Mouse (Mus musculus): ENCODE data around the gene Dpagt1. TPM values are rescaled to one million over a fixed set of nuclear protein-coding genes. Genes with fewer than 3 reads are reported as not detected.
A peak's percentile ranks its signal among the peaks of the same experiment; 100 is the strongest.
"Not testable (repeated sequence)": the region's sequence is repeated elsewhere in the genome, so short reads cannot be mapped to it uniquely, and the experiment has no call there.

The Dpagt1 gene
- 39.7 and 54.7 TPM in 2 replicates for polyA plus RNA-seq (2011; ENCODE audit: insufficient read length, low read depth, missing spikeins)

- TF ChIP-seq CTCF (IDR thresholded peaks at IDR 0.05; ENCODE audit: borderline replicate concordance, insufficient read depth, low read length) (no peak), POLR2A (IDR thresholded peaks at IDR 0.05; ENCODE audit: low read depth, low read length) (no peak)
- H3K4me3 ChIP-seq (ENCODE audit: insufficient read depth, low read length): peak within 1 kb of the TSS; percentile 80
- peak within 1 kb of the TSS; percentile 80 for H3K27ac ChIP-seq (ENCODE audit: insufficient read depth, low read length)
- H3K4me1 ChIP-seq (ENCODE audit: control insufficient read depth, insufficient read depth, low read length): no peaks in the 10 kb centered on the region
These were observed at the start of gene Dpagt1 for GRCm38 (mm10) chr9:44325768-44326370. Gene Dpagt1 (plus strand): TSS chr9:44326019.

DNA sequence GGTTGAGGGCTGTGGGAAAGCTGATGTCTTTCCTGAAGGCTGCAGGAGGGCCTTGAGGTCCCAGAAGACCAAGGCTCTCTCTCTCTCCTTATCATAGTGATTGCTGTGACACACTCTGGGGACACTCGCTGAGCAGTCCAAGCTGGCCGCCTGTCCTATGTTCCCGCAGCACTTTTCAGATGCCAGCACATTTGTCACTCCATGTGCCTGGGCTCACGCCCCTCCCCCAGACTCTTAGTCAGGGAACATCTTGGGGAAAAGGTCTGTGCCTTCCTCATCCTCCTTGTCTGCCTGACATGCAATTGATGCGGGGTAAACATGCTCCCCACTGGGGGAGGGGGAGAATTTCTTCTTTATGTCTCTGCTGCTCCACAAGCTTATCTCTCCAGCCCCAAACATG, 42.6 kb upstream of the Dpagt1 start:
- no peak for TF ChIP-seq CTCF (IDR thresholded peaks at IDR 0.05; ENCODE audit: borderline replicate concordance, insufficient read depth, low read length)
- TF ChIP-seq POLR2A (IDR thresholded peaks at IDR 0.05; ENCODE audit: low read depth, low read length): no peak
- Histone ChIP-seq H3K27ac (ENCODE audit: insufficient read depth, low read length) (no peak overlapping the region), H3K4me3 (ENCODE audit: insufficient read depth, low read length) (no peak overlapping the region), H3K4me1 (ENCODE audit: control insufficient read depth, insufficient read depth, low read length) (no peaks in the 10 kb centered on the region)

DNA sequence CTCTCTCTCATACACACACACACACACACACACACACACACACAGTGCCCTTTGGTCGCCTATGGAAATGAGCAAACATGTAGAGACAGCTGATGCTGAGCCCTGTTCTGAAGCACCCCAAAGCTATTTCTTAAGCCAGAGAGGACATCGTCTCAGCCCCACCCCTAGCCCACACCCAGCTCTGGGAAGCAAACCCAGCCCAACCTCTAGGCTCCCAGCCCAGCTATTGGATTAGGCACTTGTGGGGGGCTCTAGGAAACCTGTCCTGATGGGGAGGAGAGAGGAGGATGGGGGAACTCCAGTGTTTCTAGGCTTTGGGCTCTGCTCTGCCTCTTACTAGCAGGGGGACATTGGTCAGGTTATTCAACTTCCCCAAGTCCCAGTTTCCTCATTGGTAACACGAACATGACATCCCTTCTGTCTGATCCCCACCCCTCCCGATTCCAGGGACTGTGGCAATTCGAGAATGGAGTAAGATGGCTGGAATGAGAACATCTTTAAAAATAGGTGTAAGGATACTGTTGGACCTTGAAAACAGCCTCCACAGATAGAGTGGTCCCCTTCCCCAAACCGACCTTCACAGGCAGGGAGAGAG, 39.5 kb upstream of the Dpagt1 start:
- Histone ChIP-seq H3K4me3 (ENCODE audit: insufficient read depth, low read length) (no peak overlapping the region), H3K27ac (ENCODE audit: insufficient read depth, low read length) (no peak overlapping the region), H3K4me1 (ENCODE audit: control insufficient read depth, insufficient read depth, low read length) (no peaks in the 10 kb centered on the region)
- TF ChIP-seq POLR2A (IDR thresholded peaks at IDR 0.05; ENCODE audit: low read depth, low read length) (no peak), CTCF (IDR thresholded peaks at IDR 0.05; ENCODE audit: borderline replicate concordance, insufficient read depth, low read length) (no peak)

- no peak overlapping the region for H3K4me3 ChIP-seq (ENCODE audit: insufficient read depth, low read length)
- no peak overlapping the region for H3K27ac ChIP-seq (ENCODE audit: insufficient read depth, low read length)
- no peaks in the 10 kb centered on the region for H3K4me1 ChIP-seq (ENCODE audit: control insufficient read depth, insufficient read depth, low read length)
- TF ChIP-seq POLR2A (IDR thresholded peaks at IDR 0.05; ENCODE audit: low read depth, low read length) (no peak), CTCF (IDR thresholded peaks at IDR 0.05; ENCODE audit: borderline replicate concordance, insufficient read depth, low read length) (no peak)
These were observed 38.8 kb upstream of the Dpagt1 start for GRCm38 (mm10) chr9:44287003-44287400.

GRCm38 (mm10) chr9:44287401-44288075, 38.3 kb upstream of the Dpagt1 start:
- Histone ChIP-seq H3K4me3 (ENCODE audit: insufficient read depth, low read length) (peak overlapping the region; percentile 13), H3K4me1 (ENCODE audit: control insufficient read depth, insufficient read depth, low read length) (no peaks in the 10 kb centered on the region), H3K27ac (ENCODE audit: insufficient read depth, low read length) (no peak overlapping the region)
- TF ChIP-seq POLR2A (IDR thresholded peaks at IDR 0.05; ENCODE audit: low read depth, low read length) (no peak), CTCF (IDR thresholded peaks at IDR 0.05; ENCODE audit: borderline replicate concordance, insufficient read depth, low read length) (no peak)

DNA sequence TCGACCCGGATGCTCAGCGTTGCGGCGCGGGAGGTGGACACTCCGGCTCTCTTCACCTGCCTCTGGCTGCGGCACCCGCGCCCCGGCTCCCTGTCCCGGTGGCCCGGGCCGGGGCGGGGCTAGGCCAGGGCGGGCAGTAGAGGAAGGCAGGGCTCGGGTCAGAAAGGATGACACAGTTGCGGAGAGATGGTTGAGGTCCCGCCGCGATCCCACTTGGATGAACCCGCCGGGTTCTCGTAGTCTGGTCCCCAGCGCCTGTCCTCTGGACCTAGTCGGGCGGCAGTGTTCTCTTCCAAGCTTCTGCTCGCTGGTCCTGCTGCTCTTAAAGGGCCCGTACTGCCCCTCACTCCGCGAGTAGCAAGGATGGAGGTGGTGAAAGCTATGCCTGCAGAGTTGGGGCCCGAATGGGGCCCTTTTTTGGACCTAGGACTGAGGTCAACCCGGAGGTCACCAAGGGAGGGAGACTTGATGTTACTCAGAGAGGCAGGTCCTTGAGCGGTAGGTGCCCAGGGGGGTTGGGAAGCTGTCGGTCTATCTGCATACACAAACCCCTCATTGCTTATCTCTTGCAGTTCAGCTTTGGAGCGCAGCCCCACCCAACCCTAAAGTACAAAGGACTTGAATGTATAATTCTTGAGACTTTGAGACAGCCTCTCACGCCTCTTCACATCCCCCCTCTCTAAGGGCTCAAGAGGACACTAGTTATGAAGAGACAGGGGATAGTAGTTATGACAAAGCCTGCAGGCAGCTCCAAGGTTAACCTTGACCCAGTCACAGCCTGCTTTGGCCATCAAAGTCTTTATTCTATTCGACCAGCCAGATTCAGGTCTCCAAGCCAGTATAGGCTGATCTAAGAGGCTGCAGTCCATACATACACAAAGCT, 37.5 kb upstream of the Dpagt1 start, which contains the start of gene Abcg4:
Gene Abcg4 (minus strand): TSS at position 540 of the 883 bp plus-strand sequence.
- no peak within 1 kb of the TSS for H3K27ac ChIP-seq (ENCODE audit: insufficient read depth, low read length)
- H3K4me3 ChIP-seq (ENCODE audit: insufficient read depth, low read length): peak within 1 kb of the TSS; percentile 13
- no peak for TF ChIP-seq POLR2A (IDR thresholded peaks at IDR 0.05; ENCODE audit: low read depth, low read length)
- TF ChIP-seq CTCF (IDR thresholded peaks at IDR 0.05; ENCODE audit: borderline replicate concordance, insufficient read depth, low read length): no peak
- no peaks in the 10 kb centered on the region for H3K4me1 ChIP-seq (ENCODE audit: control insufficient read depth, insufficient read depth, low read length)

GRCm38 (mm10) chr9:44288959-44289291, 36.9 kb upstream of the Dpagt1 start:
- H3K4me3 ChIP-seq (ENCODE audit: insufficient read depth, low read length): no peak overlapping the region

GRCm38 (mm10) chr9:44292490-44292889, 33.3 kb upstream of the Dpagt1 start:
- Histone ChIP-seq H3K4me3 (ENCODE audit: insufficient read depth, low read length) (no peak overlapping the region), H3K27ac (ENCODE audit: insufficient read depth, low read length) (no peak overlapping the region), H3K4me1 (ENCODE audit: control insufficient read depth, insufficient read depth, low read length) (no peaks in the 10 kb centered on the region)
- peak; percentile 45; the same call in 1 of the 2 replicates for TF ChIP-seq CTCF (IDR thresholded peaks at IDR 0.05; ENCODE audit: borderline replicate concordance, insufficient read depth, low read length)
- no peak for TF ChIP-seq POLR2A (IDR thresholded peaks at IDR 0.05; ENCODE audit: low read depth, low read length)

More at GRCm38 (mm10) chr9:44288959-44289291, 36.9 kb upstream of the Dpagt1 start:
- TF ChIP-seq POLR2A (IDR thresholded peaks at IDR 0.05; ENCODE audit: low read depth, low read length): no peak
- TF ChIP-seq CTCF (IDR thresholded peaks at IDR 0.05; ENCODE audit: borderline replicate concordance, insufficient read depth, low read length): no peak
- Histone ChIP-seq H3K27ac (ENCODE audit: insufficient read depth, low read length) (no peak overlapping the region), H3K4me1 (ENCODE audit: control insufficient read depth, insufficient read depth, low read length) (no peaks in the 10 kb centered on the region)

- not testable (repeated sequence) for H3K4me3 ChIP-seq (ENCODE audit: insufficient read depth, low read length); H3K27ac ChIP-seq (ENCODE audit: insufficient read depth, low read length); H3K4me1 ChIP-seq (ENCODE audit: control insufficient read depth, insufficient read depth, low read length)
These were observed 25.8 kb upstream of the Dpagt1 start for GRCm38 (mm10) chr9:44300001-44300400.
